Mouse (Mus musculus) c-Kit-negative CD71-positive TER-119-positive erythroid progenitor cells, embryonic 14.5 days (primary cell): Measurements from ENCODE around the gene Gabbr2.

ENCODE experiments used
- DNase-seq: peaks from one replicate; pipeline ENCODE4 v3.0.0-alpha.2; 2013; ENCODE audit warnings: low read depth, low spot score

Gabbr2 gene

DNA sequence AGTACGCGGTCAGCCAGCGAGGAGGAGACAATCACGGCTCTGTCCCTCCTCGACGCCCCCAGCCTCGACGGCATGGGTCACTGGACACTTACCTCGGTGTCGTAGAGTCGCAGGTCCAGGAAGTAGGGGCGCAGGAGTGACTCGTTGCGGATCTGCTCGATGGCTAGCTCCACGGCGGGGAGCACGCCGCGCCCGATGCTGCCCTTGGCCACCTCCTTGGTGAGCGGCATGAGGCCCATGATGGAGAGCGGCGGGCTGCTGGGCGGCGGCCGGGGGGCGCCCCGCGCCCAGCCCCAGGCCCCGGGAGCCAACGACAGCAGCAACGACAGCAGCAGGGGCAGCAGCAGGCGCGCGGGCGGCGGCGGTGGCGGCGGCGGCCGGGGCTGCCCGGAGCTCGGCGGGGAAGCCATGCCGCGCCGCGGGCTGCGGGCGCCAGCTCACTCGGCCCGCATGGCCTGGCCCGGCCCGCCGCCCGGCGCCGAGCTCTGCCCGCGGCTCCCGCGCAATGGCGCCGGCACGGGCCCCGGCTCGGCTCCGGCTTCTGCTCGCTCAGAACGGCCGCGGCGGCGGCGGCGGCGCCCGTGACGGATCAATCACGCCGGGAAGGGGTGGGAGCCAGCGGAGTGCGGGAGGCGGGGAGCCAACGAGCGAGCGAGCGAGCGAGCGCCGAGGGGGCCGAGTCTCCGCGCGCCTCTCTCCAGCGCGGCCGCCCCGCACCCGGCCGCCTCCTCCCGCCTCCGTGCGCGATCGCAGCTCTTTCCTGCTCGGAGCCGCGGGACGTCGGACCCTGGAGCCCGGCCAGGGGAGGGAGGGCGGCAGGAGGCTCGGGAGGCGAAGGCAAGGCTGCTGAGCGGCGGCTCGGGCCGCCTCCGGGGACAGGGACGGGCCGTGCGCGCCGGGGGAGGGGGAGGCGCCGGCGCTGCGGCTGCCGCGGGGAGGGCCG, at the start of gene Gabbr2:
TSS of gene Gabbr2 (minus strand) at position 858 of the 943 bp plus-strand sequence.
- DNase-seq: no peak

DNA sequence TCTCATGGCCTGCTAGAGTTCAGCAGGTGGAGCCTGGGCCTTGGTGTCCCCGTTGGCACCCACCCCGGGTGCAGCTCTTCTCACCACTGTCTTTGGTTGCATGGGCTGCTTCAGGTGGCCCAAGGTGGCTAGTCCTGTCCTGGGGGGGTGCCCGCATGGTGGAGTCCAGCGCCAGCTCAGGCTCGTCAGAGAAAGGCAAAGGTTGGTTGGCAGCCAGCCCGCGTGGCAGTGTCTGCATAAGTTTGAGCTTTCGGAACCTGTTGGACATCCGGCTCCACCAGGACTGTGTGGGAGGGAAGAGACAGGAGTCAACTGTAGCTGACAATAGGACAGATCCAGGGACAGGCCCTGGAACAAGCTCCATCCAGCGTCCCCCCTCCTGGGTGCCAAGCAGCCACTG, 47.9 kb upstream of the Gabbr2 start:
- DNase-seq: no peak

DNA sequence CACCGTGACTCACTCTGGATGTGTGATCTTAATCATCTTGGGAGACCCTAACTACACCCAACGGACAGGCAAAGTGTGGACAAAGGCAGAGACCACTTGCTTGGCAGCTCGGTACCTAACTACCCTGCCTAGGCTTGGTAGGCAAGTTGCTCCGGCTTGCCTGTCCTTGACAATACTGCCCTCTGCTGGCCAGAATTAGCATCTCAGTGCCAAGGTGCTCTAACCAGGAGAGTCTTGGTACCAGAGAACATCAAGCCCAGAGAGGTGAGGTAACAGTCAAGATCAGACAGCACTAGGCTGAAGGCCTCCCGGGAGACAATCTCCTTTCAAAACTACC, 45.6 kb upstream of the Gabbr2 start:
- peak; percentile 52 for DNase-seq

DNA sequence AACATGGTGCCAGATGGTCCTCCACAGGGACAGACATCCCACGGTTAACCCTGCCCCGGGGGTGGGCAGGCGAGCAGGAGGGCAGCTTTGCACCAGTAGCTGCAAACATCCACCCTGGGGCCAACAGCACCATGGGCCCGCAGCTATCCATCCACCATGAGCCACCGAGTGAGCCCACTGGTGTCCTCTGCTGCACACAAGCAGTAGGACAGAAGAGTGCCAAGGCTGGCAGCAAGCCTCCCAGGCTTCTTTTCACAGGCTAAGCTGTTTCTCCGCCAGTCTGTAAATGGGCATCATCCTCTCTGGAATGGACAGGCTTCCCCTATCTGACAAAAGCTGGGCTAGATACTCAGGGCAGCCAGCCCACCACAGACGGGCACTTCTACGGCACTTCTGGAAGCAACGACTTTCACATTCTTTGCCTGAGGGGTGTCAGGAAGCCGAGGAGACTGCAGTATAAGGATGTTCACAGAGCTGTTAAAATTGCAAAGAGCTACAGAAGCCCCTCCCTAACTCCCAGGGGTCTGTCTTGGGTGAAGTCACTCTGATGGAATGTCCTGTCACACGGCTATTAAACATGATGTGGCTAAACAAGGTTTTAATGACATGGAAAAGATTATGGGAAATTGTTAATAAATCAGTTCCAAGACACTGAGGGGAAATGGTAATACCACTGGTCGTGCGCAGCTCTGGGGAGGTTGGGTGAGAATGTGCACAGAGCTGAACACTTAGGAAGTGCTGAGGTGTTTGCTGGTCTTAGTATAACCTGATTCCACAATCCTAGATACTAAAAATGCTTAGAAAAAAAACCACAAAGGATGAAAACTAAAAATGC, 45.0 kb upstream of the Gabbr2 start:
- DNase-seq: no peak

DNA sequence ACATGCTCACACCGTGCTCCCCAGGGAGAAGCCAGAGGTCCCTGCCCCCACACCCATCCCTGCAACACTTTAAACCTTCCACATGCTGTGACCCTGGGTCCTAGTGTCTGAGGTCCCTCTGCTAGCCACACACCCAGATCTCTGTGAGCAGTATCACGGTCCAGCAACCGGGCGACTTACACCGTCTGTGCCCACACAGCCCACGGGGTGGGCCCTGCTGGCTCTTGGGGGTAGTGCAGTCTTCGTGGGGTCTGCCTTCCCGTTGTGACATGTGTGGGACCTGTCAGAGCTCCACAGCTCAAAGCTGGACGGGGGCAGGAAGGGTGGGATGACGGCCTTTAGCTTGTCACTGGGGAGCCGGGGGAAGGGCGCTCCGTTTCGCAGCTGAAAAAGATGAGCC, 43.9 kb upstream of the Gabbr2 start:
- no peak for DNase-seq

DNA sequence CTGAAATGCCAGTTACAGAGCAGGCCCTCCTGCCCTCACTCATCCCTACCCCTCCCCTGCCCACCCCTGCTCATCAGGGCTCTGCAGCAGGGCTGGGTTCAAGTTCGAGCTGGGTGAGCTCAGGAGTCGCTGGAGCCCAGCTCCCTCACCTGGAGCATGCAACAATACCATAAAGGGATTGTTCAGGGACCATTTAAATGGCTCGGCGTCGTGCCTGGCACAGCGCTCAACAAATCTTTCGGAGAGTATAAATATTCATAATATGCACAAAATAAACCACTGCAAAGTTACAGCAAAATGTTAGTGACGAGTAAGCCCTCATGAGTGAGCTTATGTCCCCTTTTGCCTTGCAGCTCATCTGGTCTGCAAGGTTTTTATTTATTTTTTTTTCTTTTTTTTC, 40.5 kb upstream of the Gabbr2 start:
- DNase-seq: no peak

DNA sequence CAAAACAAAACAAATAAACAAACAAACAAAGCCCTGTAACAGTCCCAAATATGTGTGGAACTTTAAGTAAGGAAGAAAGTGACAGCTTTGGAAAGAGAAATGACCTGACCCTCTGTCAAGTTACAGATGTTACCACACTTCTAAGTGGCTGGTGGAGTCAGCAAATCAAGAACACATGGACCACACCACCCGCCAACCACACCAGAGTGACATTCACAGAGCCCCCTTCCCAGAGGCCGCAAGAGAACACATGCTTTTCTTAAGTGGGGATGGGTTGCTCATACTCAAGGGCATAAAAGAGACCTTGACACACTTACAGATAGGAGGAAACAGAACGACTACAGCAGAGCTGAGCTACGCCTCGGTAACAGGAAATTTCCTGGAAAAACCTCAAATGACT, 37.1 kb upstream of the Gabbr2 start:
- no peak for DNase-seq

DNA sequence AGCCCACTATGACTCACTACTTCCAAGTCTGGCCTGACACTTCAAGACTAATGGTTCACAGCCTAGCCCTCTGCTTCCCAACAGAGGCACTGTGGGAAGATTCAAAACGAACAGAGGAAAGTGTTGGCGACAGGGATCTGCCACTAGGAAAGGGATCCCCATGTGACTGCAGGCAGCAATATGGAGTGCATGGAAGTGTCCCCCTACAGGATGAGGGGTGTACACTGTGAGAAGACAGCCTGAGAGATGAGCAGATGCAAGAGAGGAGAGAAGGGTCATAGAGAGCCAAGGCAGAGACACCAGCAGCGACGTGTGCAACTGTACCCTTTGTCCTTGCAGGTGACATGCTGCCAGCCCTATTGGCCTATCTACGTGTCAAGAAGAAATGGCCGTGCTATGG, 32.3 kb upstream of the Gabbr2 start:
- DNase-seq: no peak

DNA sequence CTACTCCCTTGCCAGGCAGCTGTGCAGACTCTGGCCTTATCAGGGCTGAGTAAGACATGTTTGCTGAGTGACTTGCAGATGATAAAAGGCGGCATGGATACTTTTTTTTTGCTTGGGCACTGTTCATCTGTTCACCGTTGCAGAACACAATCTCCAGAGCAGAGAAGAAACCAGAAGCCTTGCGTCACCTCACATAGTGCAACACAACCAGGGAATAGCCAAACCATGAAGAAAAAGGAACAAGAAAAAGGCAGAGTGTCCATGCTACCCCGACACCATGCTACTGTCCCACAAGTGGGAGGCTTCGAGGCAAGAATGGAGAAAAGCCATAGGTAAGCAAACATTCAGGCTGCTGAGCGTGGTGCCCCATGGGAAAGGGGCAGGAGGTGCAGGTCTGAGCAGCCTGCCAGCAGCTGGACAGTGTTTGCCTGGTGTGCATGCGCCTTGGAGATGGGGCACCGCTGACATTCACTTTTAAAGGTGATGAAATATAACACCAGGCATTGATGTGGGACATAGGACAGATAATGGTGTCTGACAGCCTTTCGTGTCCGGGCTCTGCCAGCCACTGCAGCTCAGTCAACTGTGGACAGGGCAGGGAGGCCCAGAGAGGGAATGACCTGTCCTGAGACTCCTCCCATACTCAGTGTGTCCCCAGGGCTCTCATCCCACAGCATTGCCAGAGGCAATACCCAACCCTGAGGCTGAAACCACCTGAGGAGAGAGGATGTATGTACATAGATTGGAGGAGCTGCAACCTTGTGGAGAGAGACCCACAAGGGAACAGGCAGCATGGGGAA, 31.3 kb upstream of the Gabbr2 start:
- DNase-seq: no peak

DNA sequence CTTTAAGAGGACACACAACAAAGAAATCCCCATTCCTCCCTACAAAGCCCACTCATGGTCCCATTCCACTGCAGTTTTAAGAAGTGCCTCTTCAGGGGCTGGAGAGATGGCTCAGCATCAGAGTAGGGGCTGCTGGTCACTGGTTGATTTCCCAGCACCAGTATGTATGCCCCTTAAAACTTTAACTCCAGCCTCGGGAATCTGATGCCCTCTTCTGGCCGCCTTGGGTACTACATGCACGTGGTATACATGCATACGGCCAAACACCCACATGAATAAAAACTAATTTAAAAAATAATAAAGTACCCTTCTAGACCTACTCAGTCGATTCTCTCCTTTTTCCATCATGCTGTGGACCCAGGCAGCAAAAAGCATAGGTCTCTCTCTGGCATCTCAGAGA, 28.9 kb upstream of the Gabbr2 start:
- DNase-seq: peak; percentile 27

DNA sequence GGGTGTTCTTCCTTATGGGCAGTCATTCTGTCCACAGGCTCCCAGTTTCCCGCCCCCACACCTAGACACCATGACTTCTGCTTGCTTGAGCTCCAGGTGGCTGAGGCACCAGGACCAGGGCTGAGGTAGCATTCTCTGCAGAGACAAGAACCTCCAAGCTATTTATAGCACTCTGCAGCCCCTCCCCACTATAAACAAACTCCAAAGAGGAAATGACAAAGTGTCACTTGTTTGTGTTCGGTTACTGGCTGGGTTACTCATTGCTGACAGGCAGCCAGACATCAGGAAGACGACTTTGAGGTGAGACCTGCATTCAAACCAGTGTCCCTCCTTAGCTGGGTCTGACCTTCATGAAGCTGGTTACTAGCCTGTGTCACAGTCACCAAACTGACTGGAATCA, 23.5 kb upstream of the Gabbr2 start:
- DNase-seq: no peak

DNA sequence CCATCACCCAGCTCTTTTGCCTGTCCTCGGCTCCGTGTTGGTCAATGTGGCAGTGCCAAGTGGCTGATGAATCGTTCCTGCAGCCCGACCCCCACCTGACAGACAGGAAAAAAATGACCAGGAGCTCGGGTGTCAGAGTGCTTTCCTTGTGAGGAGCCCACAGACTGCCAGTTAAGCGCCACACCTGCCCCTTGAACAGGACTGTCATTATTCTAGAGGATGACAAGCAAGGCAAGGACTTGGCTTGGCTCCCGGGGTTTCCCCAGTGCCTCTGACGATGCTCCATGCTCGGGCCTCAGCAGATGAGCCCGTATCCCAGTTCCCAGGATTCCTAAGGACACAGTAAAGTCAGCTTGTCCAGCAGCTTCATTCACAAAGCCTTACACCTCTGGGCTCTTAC, 20.8 kb upstream of the Gabbr2 start:
- DNase-seq: no peak

DNA sequence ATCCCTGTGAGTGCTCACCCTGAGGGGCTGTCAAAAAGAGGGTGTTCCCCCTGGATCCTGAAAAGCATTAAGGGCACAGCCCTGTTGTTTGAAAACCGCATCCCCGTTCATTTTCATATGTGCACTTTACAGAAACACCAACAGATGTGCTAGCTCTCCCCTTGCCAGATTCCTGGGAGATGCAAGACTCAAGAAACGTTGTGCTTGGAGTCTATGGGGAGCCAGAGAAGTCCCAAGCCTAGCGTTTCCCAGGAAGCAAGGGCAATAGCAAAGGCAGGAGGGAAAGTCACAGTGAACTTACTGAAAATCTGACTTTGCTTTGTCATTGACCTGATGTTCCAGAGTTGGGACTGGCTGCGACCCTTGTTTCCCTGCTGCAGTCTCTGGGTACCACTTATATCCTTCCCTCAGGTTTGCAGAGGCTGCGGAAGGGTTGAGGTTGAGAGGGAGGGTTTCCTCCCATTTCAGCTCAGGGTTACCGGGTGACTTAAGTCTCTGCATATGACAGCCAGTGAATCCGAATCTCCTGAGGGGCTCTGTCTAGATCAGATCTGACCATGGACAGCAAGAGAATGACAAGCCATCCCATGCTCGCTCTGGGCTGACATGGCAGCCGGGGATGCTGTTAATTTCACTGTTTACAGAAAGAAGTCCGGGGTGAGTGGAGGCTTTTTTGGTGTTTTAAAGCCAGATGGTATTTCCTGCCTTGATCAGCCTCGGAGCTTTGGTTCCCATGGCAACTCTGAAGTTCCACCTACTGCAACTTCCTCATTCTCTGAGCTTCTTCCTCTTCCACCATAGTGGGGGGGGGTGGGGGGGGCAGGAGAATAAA, 18.9 kb upstream of the Gabbr2 start:
- no peak for DNase-seq

DNA sequence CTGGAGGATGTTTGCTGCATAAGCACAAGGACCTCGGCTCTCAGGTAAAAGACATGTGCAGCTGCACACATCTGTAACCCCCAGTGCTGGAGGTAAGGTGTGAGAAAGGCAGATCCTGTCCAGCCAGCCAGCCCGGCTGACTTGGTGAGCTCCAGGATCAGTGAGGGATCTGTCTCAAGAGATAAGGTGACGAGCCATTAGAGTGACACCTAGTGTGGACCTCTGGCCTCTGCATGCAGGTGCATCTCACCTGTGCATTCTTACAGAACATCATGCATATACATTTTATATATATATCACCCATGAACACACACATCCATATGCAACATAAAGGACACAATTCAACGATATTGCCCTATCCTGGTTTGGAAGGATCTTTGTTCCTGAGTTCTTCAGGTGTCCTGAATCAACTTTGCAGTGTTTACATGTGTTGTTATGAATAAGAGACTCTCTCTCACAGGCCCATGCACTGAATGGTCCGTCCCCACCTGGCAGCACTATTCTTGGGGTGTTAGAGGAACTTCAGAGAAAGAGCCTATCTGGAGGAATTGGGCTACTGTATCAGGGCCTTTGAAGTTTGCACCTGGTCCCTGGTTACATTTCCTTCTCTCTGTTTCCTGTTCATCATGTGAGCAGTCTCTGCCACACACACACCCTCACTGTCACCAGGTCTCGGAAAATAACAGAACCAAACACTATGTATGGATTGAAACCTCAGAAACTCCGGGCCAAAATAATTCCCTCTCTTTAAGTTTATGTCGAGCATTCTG, 9.1 kb upstream of the Gabbr2 start:
- no peak for DNase-seq

DNA sequence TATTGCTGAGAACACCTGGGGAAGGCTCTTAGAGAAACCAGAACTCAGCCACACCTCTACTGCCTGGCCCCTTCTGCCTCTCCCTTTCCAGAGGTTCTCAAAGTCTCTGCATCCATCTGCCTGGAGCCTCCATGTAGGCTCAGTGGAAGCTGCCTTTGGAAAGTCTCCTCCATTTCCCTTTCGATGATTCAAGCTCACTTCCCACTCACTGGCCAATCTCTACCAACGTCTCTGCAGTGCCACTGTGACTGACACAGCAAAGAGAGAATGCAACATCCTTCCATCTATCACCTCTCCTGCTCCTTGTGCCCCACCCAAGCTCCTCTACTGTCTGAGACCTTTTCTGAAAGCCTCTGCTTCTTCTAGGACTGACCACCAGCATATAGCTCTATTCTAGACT, 6.3 kb upstream of the Gabbr2 start:
- DNase-seq: no peak

DNA sequence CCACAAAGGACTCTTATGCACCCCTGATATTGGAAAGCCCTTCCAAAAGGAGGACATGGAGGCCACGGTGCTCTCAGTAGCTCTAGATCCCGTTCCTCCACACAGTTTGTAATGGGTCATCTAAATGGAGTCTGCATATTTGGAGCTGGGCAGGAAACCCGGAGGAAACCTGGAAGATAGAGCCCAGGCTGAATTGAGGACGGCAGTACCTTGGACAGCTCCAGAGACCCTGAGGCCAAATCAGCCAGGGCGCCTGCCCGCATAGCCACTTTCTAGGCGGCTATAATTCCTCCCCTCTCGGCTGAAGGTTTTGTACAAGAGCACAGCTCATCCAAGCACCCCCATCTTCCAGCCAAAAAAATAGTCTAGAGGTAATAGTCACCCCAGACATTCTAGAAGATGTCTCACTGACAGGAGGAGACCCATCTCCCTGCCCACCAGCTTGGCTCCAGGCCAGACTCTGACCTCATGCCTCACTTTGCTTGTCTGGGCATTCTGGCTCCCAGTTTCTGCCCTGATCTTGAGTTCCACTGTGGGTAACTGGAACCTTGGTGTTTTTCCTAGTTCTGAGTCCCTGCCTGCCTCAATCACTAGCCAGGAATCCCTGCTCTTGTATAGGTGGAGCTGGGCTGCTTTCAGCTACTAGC, 1.3 kb upstream of the Gabbr2 start:
- DNase-seq: no peak

DNA sequence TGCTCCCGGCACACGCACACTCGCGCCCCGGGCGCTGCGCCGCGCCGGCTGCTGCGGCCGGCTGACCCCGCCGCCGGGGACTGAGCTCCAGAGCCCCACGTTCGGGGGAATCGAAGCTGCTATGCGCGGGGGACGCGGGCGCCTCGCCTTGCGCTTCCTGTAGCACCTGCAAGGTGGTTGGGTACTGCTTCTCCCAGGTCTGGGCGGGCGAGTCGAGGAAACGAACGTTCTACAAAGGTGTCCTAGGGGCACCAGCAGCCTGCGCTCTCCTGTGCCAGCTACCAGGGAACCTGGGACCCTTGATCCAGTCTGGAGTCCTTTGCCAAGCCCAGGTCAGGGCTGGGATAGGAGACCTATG, 265 bp upstream of the Gabbr2 start:
- no peak for DNase-seq

DNA sequence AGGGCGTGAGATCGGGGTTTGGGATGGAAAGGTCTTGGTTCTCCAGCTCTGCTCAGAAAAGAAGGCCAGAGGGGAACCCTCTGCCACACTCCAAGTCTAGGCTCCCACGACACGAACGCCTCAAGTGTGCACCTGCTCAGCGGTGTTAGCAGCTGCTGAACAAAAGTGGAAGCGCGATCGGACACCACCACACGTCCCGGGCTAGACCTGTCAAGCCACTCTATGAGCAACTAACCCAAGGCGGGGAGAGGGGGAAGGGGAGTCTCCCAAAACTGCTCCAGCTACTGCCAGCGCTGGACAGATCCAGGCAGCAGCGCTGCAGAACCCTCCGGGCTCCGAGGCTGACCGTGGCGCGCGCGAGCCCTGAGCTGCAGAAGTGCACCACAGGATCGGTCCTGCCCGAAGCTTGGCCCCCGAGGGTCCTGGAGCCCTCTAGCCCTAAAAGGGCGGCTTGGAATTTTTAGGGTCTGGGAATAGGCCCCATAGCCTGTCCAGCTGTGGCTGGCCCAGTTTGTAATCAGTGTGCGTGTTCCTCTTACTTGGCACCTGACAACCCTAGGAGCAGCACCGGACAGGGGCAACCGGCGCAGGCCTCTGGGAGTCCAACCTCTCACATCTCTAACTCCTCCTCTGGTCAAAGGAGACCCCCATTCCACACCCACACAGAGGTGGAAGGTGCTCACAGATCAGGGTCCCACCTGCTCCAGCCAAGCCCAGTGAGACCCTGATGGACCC, 1.2 kb downstream of the Gabbr2 start:
- no peak for DNase-seq

DNA sequence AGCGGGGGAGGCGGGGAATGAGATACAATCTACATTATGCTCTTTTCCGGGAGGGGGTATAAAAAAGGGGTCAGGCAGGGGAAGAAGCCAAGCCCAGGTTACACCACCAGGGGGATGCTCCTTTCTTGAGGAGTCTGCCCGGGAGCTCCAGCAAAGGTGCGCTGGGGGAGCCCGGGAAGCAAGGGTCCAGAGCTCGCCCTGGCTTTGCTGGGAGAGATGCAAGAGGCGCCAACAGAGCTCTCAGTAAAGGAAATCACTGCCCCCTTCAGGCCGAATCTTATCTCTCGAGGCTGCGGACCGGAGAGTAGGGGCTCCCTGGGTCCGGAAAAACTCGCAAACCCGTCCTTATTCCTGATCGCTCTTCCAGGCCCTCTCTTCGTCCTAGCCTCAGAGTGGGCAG, 1.8 kb downstream of the Gabbr2 start:
- no peak for DNase-seq
